Mouse (Mus musculus): Measurements from ENCODE around the gene Maff. TPM values are rescaled to one million over a fixed set of nuclear protein-coding genes. Genes with fewer than 3 reads are reported as not detected.

Maff gene
- polyA plus RNA-seq, 1 experiment = 0.80 TPM

DNA sequence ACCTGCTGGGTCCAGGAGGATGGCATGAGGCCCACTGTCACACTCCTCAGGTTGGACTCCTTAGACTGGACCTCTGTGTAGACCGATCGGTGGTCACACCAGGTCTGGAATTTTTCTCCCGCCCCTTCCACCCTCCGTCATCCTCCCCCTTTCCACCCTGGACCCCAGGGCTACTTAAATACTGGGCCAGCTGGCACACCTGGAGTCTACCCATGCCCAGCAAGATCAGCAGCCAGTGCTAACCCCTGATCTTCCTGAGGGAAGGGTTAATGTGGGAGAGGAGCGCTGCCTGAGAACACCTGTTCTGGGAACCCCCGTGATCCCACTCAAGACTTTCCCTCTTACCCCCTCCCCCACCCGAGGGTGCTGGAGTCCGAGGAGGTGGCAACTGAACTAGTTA is 2.2 kb downstream of the Maff start:
- no peak for TF ChIP-seq POLR2A (IDR thresholded peaks at IDR 0.05; ENCODE audit: borderline replicate concordance, insufficient read depth, low read length)
- TF ChIP-seq CTCF (IDR thresholded peaks at IDR 0.05; ENCODE audit: borderline replicate concordance, insufficient read depth, low read depth, low read length) = no peak
- Histone ChIP-seq H3K4me1 (ENCODE audit: control insufficient read depth, insufficient read depth, low read length) (peaks cover 3% of the 10 kb centered on the region; the same call in 1 of the 2 replicates), H3K4me3 (replicated peaks; ENCODE audit: insufficient read depth, low read depth, low read length) (no peak overlapping the region), H3K27me3 (ENCODE audit: control insufficient read depth, insufficient read depth, low read length) (no peaks in the 10 kb centered on the region; the same call in 1 of the 2 replicates), H3K27ac (ENCODE audit: insufficient read depth, low read length) (no peak overlapping the region)
- DNase-seq = no peak
- WGBS = 53% methylated on average over 8 of the region's 8 CpGs

DNA sequence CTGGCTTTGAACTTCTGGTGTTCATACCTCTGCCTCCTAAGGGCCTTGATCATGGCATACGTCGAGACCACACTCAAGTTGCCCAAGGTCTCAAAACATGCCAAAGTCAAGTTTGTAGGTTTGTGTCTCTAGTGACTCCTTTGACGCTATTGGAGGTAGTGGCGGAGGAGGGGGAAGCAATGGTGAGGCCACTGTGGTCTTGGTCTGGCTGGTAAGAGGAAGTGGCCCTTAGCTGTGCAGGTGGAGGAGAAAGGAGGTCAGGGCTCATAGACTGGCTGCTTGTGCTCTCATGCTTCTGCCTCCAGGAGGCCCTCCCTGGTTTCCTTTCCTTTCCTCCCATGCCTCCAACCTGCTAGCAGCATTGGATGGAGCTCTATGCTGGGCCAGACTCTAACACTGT is 4.4 kb downstream of the Maff start:
- Histone ChIP-seq H3K27ac (ENCODE audit: insufficient read depth, low read length) (no peak overlapping the region), H3K4me3 (replicated peaks; ENCODE audit: insufficient read depth, low read depth, low read length) (no peak overlapping the region), H3K27me3 (ENCODE audit: control insufficient read depth, insufficient read depth, low read length) (no peaks in the 10 kb centered on the region; the same call in 1 of the 2 replicates), H3K4me1 (ENCODE audit: control insufficient read depth, insufficient read depth, low read length) (peaks cover 3% of the 10 kb centered on the region; the same call in 1 of the 2 replicates)
- no peak for DNase-seq
- no peak for TF ChIP-seq CTCF (IDR thresholded peaks at IDR 0.05; ENCODE audit: borderline replicate concordance, insufficient read depth, low read depth, low read length)
- TF ChIP-seq POLR2A (IDR thresholded peaks at IDR 0.05; ENCODE audit: borderline replicate concordance, insufficient read depth, low read length) = no peak
- WGBS = 98% methylated on average over 4 of the region's 4 CpGs

DNA sequence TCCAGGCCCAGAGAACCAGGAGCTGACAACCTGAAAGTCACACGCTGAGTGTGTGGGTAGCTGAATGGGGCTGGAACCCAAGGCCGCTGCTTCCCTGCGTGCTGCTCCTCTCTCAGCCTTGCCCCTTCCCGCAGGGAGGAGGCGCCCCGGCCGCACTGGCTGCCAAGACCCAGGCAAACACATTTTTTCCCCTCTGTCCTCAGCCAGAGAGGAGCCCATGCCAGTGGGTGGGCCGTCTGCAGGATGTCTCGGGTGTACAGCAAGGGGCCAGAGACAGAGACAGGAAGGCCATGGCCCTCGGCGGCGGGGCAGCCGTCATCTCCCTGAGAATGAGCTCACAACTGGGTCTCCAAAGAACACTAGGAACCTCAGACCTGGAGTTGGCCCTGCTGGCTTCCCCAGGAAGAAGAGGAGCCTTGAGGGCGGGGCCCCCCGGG is 4.9 kb downstream of the Maff start:
- DNase-seq = no peak
- H3K27me3 ChIP-seq (ENCODE audit: control insufficient read depth, insufficient read depth, low read length) = no peaks in the 10 kb centered on the region; the same call in 1 of the 2 replicates
- TF ChIP-seq CTCF (IDR thresholded peaks at IDR 0.05; ENCODE audit: borderline replicate concordance, insufficient read depth, low read depth, low read length) (no peak), POLR2A (IDR thresholded peaks at IDR 0.05; ENCODE audit: borderline replicate concordance, insufficient read depth, low read length) (no peak)
- WGBS = 27% methylated on average over 15 of the region's 15 CpGs
- peaks cover 3% of the 10 kb centered on the region; the same call in 1 of the 2 replicates for H3K4me1 ChIP-seq (ENCODE audit: control insufficient read depth, insufficient read depth, low read length)
- H3K27ac ChIP-seq (ENCODE audit: insufficient read depth, low read length) = no peak overlapping the region
- H3K4me3 ChIP-seq (replicated peaks; ENCODE audit: insufficient read depth, low read depth, low read length) = no peak overlapping the region

DNA sequence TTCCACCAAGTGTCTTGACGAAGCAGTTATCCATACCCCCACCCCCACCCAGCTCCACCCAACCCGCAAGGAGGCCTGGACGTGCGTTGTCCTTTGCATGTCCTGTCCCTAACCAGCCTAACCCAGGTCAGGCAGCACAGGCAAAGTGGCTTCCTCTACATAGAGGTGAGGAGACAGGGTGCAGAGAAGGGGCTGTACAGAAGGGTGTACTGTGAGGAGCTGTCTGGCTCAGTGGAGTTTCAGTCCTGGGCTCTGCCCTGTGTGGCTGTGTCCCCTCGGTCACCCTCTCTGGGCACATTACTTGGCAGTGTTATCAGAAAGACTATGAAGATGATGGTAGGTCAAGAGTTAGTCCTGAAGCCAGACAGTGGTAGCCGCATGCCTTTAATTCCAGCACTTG is 6.1 kb downstream of the Maff start:
- DNase-seq = no peak
- no peaks in the 10 kb centered on the region; the same call in 1 of the 2 replicates for H3K27me3 ChIP-seq (ENCODE audit: control insufficient read depth, insufficient read depth, low read length)
- H3K4me1 ChIP-seq (ENCODE audit: control insufficient read depth, insufficient read depth, low read length) = 0 out of 2 replicates have a peak, but pooled peaks cover 3% of the 10 kb centered on the region
- WGBS = 88% methylated on average over 6 of the region's 6 CpGs
- no peak for TF ChIP-seq CTCF (IDR thresholded peaks at IDR 0.05; ENCODE audit: borderline replicate concordance, insufficient read depth, low read depth, low read length)
- TF ChIP-seq POLR2A (IDR thresholded peaks at IDR 0.05; ENCODE audit: borderline replicate concordance, insufficient read depth, low read length) = no peak
- H3K27ac ChIP-seq (ENCODE audit: insufficient read depth, low read length) = no peak overlapping the region
- H3K4me3 ChIP-seq (replicated peaks; ENCODE audit: insufficient read depth, low read depth, low read length) = no peak overlapping the region

DNA sequence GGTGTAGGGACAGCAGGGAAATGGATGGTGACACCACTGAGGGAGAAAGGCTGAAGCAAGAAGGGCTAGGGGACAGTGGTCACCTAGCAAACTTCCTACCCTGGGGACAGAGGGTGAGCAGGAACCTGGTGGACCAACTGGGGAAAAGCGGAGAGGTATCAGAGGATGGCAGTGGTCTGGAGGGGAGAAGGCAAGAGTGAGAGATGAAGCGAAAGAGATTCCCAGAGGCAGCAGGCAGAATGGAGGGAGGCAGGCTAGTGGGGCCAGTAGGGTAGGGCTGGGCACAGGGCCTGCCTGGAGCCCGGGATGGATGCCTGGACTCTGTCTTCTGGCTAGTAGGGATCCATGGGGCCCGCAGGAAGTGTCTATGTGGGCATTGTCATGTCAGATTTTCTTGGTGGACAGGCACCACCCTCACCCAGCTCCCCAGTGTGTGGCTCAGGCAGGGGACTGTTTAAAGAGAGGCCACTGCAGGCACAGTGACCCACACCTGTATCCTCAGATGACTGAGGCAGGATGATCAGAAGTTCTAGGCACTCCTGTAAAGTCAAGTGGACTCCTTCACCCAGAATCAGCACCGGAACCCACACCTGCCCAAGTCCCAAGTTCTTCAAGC is 7.4 kb downstream of the Maff start:
- H3K4me3 ChIP-seq (replicated peaks; ENCODE audit: insufficient read depth, low read depth, low read length) = no peak overlapping the region
- H3K27ac ChIP-seq (ENCODE audit: insufficient read depth, low read length) = no peak overlapping the region
- TF ChIP-seq CTCF (IDR thresholded peaks at IDR 0.05; ENCODE audit: borderline replicate concordance, insufficient read depth, low read depth, low read length) = no peak
- TF ChIP-seq POLR2A (IDR thresholded peaks at IDR 0.05; ENCODE audit: borderline replicate concordance, insufficient read depth, low read length) = no peak
- 0 out of 2 replicates have a peak, but pooled peaks cover 3% of the 10 kb centered on the region for H3K4me1 ChIP-seq (ENCODE audit: control insufficient read depth, insufficient read depth, low read length)
- no peaks in the 10 kb centered on the region; the same call in 1 of the 2 replicates for H3K27me3 ChIP-seq (ENCODE audit: control insufficient read depth, insufficient read depth, low read length)
- DNase-seq = no peak
- 71% methylated on average over 5 of the region's 5 CpGs for WGBS

DNA sequence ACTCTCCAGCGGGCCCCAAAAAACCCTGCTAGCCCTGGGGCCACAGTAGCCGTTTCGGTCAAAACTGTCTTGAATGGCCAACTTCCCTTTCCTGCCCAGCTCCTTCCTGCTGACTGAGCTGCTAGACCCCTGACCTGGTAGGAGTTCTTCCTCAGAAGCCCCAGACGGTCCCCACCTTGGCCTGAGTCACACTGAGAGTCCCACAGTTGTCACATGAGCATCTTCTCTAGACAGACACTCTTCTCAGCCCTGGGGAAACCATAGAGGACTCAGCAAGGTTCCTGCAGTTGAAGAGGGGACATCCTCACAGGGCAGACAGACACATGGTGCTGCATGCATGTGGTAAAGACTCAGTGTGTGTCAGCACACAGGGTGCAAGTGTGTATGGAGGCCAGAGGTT is 8.2 kb downstream of the Maff start:
- DNase-seq = no peak
- H3K4me1 ChIP-seq (ENCODE audit: control insufficient read depth, insufficient read depth, low read length) = 0 out of 2 replicates have a peak, but pooled peaks cover 3% of the 10 kb centered on the region
- H3K4me3 ChIP-seq (replicated peaks; ENCODE audit: insufficient read depth, low read depth, low read length) = no peak overlapping the region
- 92% methylated on average over 4 of the region's 4 CpGs for WGBS
- no peaks in the 10 kb centered on the region for H3K27me3 ChIP-seq (ENCODE audit: control insufficient read depth, insufficient read depth, low read length)
- TF ChIP-seq POLR2A (IDR thresholded peaks at IDR 0.05; ENCODE audit: borderline replicate concordance, insufficient read depth, low read length) (no peak), CTCF (IDR thresholded peaks at IDR 0.05; ENCODE audit: borderline replicate concordance, insufficient read depth, low read depth, low read length) (no peak)
- no peak overlapping the region for H3K27ac ChIP-seq (ENCODE audit: insufficient read depth, low read length)

DNA sequence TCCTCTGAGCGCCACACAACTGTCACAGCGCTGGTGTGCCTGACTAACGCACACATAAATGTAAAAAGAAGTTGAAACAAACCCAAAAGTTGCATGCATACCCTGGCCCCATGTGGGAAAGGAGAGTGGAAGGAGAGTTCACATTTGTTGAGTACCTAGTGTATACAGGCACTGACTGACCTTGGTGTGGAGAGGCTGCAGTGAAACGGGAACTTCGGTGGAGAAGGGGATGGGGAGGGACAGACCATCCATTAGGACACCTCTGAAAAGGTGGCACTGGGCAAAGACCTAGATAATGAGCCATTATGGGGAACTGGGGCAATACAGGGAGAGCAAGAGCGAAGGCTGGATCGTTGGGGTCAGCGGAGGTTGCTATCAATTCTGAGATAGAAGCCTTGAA is 10.1 kb downstream of the Maff start:
- no peaks in the 10 kb centered on the region for H3K27me3 ChIP-seq (ENCODE audit: control insufficient read depth, insufficient read depth, low read length)
- TF ChIP-seq POLR2A (IDR thresholded peaks at IDR 0.05; ENCODE audit: borderline replicate concordance, insufficient read depth, low read length) (no peak), CTCF (IDR thresholded peaks at IDR 0.05; ENCODE audit: borderline replicate concordance, insufficient read depth, low read depth, low read length) (no peak)
- WGBS = 87% methylated on average over 8 of the region's 8 CpGs

More for the DNA sequence above, 10.1 kb downstream of the Maff start:
- H3K4me1 ChIP-seq (ENCODE audit: control insufficient read depth, insufficient read depth, low read length) = 0 out of 2 replicates have a peak, but pooled peaks cover 3% of the 10 kb centered on the region
- no peak overlapping the region for H3K4me3 ChIP-seq (replicated peaks; ENCODE audit: insufficient read depth, low read depth, low read length)
- no peak for DNase-seq
- H3K27ac ChIP-seq (ENCODE audit: insufficient read depth, low read length) = no peak overlapping the region

All from cerebellum, adult 2 months (tissue).